12 mouse cellular contexts compared by ENCODE assay signal in genomic region chr4:120223108-120223745, GRCm38 (mm10).
DNase-seq lines count a peak whose midpoint lies in the region; ATAC-seq and TF ChIP-seq lines count a peak whose summit lies in the region.
"Had no signal": no experiment of that assay in that cellular context is flagged by ENCODE, and none has a peak within 500 bp of the region (broad histone marks: within the 10 kb centered on the region; RNA-seq: fewer than 3 reads in every experiment).

No protein-coding gene starts in this region.

- peak; percentile 47 to 55 for DNase-seq in cerebellum, postnatal 10 days
- DNase-seq in cerebellum, postnatal 14 days: no peak
- DNase-seq in lung, postnatal 0 days (ENCODE audit: low spot score): no peak
- DNase-seq in lung, postnatal 4 days: no peak
- no peak for DNase-seq in hindbrain, embryonic 14.5 days (ENCODE audit: low spot score)
- DNase-seq in liver: no peak
- DNase-seq: B cell, adult 2 months; liver, embryonic 13.5 days; thymus, adult 2 months had no signal

- H3K4me1 ChIP-seq in lung, postnatal 0 days (ENCODE audit: insufficient read depth, low read depth, low read length): peaks cover 4% of the 10 kb centered on the region; the same call in 1 of the 2 replicates
- peaks cover 12% of the 10 kb centered on the region; the same call in 1 of the 2 replicates for H3K4me1 ChIP-seq in hindbrain, embryonic 14.5 days (replicated peaks; ENCODE audit: control insufficient read depth, insufficient read depth, low read length)
- peaks cover 6% of the 10 kb centered on the region for H3K4me1 ChIP-seq in neural tube, embryonic 14.5 days (ENCODE audit: control insufficient read depth, insufficient read depth, low read length)
- H3K4me1 ChIP-seq: liver, embryonic 13.5 days had no signal

- WGBS in lung, postnatal 0 days: 53% methylated on average over 7 of the region's 7 CpGs
- 55% methylated on average over 7 of the region's 7 CpGs for WGBS in hindbrain, embryonic 14.5 days
- 56% methylated on average over 7 of the region's 7 CpGs for WGBS in neural tube, embryonic 14.5 days

- no peak overlapping the region for H3K9ac ChIP-seq in lung, postnatal 0 days (replicated peaks; ENCODE audit: low read depth)
- H3K9ac ChIP-seq in hindbrain, embryonic 14.5 days: no peak overlapping the region
- H3K9ac ChIP-seq in neural tube, embryonic 14.5 days (replicated peaks; ENCODE audit: low read depth, low read length): no peak overlapping the region
- H3K9ac ChIP-seq: liver, embryonic 13.5 days had no signal

- no peaks in the 10 kb centered on the region for H3K9me3 ChIP-seq in lung, postnatal 0 days (ENCODE audit: low read length)
- no peaks in the 10 kb centered on the region for H3K9me3 ChIP-seq in hindbrain, embryonic 14.5 days (ENCODE audit: control insufficient read depth, low read length)
- no peaks in the 10 kb centered on the region for H3K9me3 ChIP-seq in neural tube, embryonic 14.5 days (ENCODE audit: control insufficient read depth, low read length)
- H3K9me3 ChIP-seq: liver, embryonic 13.5 days had no signal

- H3K27me3 ChIP-seq in lung, postnatal 0 days (replicated peaks; ENCODE audit: insufficient read depth, low read length): no peaks in the 10 kb centered on the region
- no peaks in the 10 kb centered on the region for H3K27me3 ChIP-seq in hindbrain, embryonic 14.5 days (ENCODE audit: control insufficient read depth, insufficient read depth, low read length)
- H3K27me3 ChIP-seq in neural tube, embryonic 14.5 days (ENCODE audit: control insufficient read depth, insufficient read depth, low read length): no peaks in the 10 kb centered on the region

- TF ChIP-seq CTCF in lung, postnatal 0 days (IDR thresholded peaks at IDR 0.05): no peak

- ATAC-seq in lung, postnatal 0 days: 0 out of 2 replicates have a peak, but pooled peaks have one; percentile 22
- ATAC-seq in hindbrain, embryonic 14.5 days (ENCODE audit: low FRiP score): 0 out of 2 replicates have a peak, but pooled peaks have one; percentile 13
- ATAC-seq in neural tube, embryonic 14.5 days (ENCODE audit: low read depth): 0 out of 2 replicates have a peak, but pooled peaks have one; percentile 19
- no peak for ATAC-seq in frontal cortex, adult (ENCODE audit: low TSS enrichment)
- ATAC-seq: activated CD4-positive, CD25-positive, alpha-beta regulatory T cell, adult 4 months had no signal

- H3K36me3 ChIP-seq in lung, postnatal 0 days (ENCODE audit: insufficient read depth, low read length): no peaks in the 10 kb centered on the region
- no peaks in the 10 kb centered on the region for H3K36me3 ChIP-seq in hindbrain, embryonic 14.5 days (replicated peaks; ENCODE audit: control insufficient read depth, insufficient read depth)
- H3K36me3 ChIP-seq in neural tube, embryonic 14.5 days (ENCODE audit: control insufficient read depth, insufficient read depth, low read length): no peaks in the 10 kb centered on the region
- H3K36me3 ChIP-seq: liver, embryonic 13.5 days had no signal

- no peak overlapping the region for H3K4me3 ChIP-seq in lung, postnatal 0 days (ENCODE audit: low read depth, low read length)
- H3K4me3 ChIP-seq in hindbrain, embryonic 14.5 days (replicated peaks; ENCODE audit: low read length): no peak overlapping the region
- no peak overlapping the region for H3K4me3 ChIP-seq in neural tube, embryonic 14.5 days (ENCODE audit: low read depth, low read length)
- H3K4me3 ChIP-seq: liver, embryonic 13.5 days had no signal

- no peak overlapping the region for H3K4me2 ChIP-seq in lung, postnatal 0 days (replicated peaks; ENCODE audit: low read depth, low read length)
- no peak overlapping the region for H3K4me2 ChIP-seq in hindbrain, embryonic 14.5 days (replicated peaks)
- H3K4me2 ChIP-seq in neural tube, embryonic 14.5 days (ENCODE audit: low read depth, low read length): no peak overlapping the region
- H3K4me2 ChIP-seq: liver, embryonic 13.5 days had no signal

- H3K27ac ChIP-seq in lung, postnatal 0 days (ENCODE audit: low read length): no peak overlapping the region
- no peak overlapping the region for H3K27ac ChIP-seq in hindbrain, embryonic 14.5 days
- H3K27ac ChIP-seq in neural tube, embryonic 14.5 days (ENCODE audit: low read depth, low read length): no peak overlapping the region
- H3K27ac ChIP-seq: liver, embryonic 13.5 days had no signal

- TF ChIP-seq EP300 in lung, postnatal 0 days (IDR thresholded peaks at IDR 0.05): no peak

Comparison
In these comparisons a context has a peak if more than half of its experiments do, and no peak if none do; other contexts are left out.
1. DNase-seq: peak in cerebellum, postnatal 10 days (2 of 2); none in cerebellum, postnatal 14 days (0 of 2), lung, postnatal 0 days (single experiment), lung, postnatal 4 days (0 of 2), hindbrain, embryonic 14.5 days (single experiment) and liver (single experiment).